Comparison of ENCODE assay signal across 8 mouse cellular contexts in the genomic region with DNA sequence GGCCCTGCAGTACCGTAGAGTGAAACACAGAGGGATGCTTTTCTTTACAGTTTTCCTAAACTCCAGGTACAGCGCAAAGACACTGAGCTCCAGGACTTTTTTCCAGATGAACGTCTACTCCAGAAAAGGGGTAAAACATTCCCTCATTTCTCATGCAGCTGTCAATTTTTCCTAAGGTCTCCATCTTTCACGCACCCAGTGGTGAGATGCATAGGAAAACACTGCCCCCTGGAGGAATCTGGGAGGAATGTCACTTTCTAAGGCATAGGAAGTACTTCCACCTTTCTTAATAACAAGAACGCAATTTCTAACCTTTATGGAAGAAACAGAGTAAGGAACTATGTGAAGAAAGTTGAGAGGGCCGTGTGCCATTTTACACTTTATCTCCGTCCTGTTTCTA.
DNase-seq lines count a peak whose midpoint lies in the region; ATAC-seq and TF ChIP-seq lines count a peak whose summit lies in the region.

No protein-coding gene starts in this region.

- no peaks in the 10 kb centered on the region for H3K9me3 ChIP-seq in embryonic facial prominence, embryonic 14.5 days (ENCODE audit: control insufficient read depth, low read length)
- no peaks in the 10 kb centered on the region for H3K9me3 ChIP-seq in lung, postnatal 0 days (ENCODE audit: low read length)

- no peak overlapping the region for H3K27ac ChIP-seq in embryonic facial prominence, embryonic 14.5 days (replicated peaks; ENCODE audit: low read depth, low read length)
- no peak overlapping the region for H3K27ac ChIP-seq in lung, postnatal 0 days (ENCODE audit: low read length)

- DNase-seq in heart, postnatal 4 days = peak; percentile 14
- DNase-seq in heart, adult 9 months (ENCODE audit: low spot score in 2 of 2) = no peak
- peak; percentile 12 for DNase-seq in thymus, postnatal 4 days
- no peak for DNase-seq in thymus, adult 18-20 months
- peak; percentile 66 for DNase-seq in embryonic facial prominence, embryonic 14.5 days (ENCODE audit: low spot score)
- DNase-seq in lung, postnatal 0 days (ENCODE audit: low spot score) = peak; percentile 56
- DNase-seq in urinary bladder, postnatal 10 days (ENCODE audit: low spot score) = no peak
- no peak for DNase-seq in spleen, adult 12 weeks (ENCODE audit: low spot score)

- 45% methylated on average over 7 of the region's 7 CpGs for WGBS in embryonic facial prominence, embryonic 14.5 days
- 44% methylated on average over 7 of the region's 7 CpGs for WGBS in lung, postnatal 0 days

- no peak overlapping the region for H3K4me3 ChIP-seq in embryonic facial prominence, embryonic 14.5 days (ENCODE audit: low read depth, low read length)
- H3K4me3 ChIP-seq in lung, postnatal 0 days (ENCODE audit: low read depth, low read length) = no peak overlapping the region

- no peak for ATAC-seq in embryonic facial prominence, embryonic 14.5 days (ENCODE audit: low read depth)
- ATAC-seq in lung, postnatal 0 days = no peak

- no peaks in the 10 kb centered on the region for H3K27me3 ChIP-seq in embryonic facial prominence, embryonic 14.5 days (replicated peaks; ENCODE audit: control insufficient read depth, insufficient read depth, low read length)
- H3K27me3 ChIP-seq in lung, postnatal 0 days (replicated peaks; ENCODE audit: insufficient read depth, low read length) = no peaks in the 10 kb centered on the region

- TF ChIP-seq CTCF in lung, postnatal 0 days (IDR thresholded peaks at IDR 0.05) = peak; percentile 81

- H3K4me1 ChIP-seq in embryonic facial prominence, embryonic 14.5 days (ENCODE audit: control insufficient read depth, insufficient read depth, low read length) = no peaks in the 10 kb centered on the region
- H3K4me1 ChIP-seq in lung, postnatal 0 days (ENCODE audit: insufficient read depth, low read depth, low read length) = no peaks in the 10 kb centered on the region

- H3K4me2 ChIP-seq in embryonic facial prominence, embryonic 14.5 days (ENCODE audit: low read depth, low read length) = no peak overlapping the region
- no peak overlapping the region for H3K4me2 ChIP-seq in lung, postnatal 0 days (replicated peaks; ENCODE audit: low read depth, low read length)

- no peaks in the 10 kb centered on the region for H3K36me3 ChIP-seq in embryonic facial prominence, embryonic 14.5 days (ENCODE audit: control insufficient read depth, insufficient read depth, low read length)
- no peaks in the 10 kb centered on the region for H3K36me3 ChIP-seq in lung, postnatal 0 days (ENCODE audit: insufficient read depth, low read length)

- no peak for TF ChIP-seq EP300 in lung, postnatal 0 days (IDR thresholded peaks at IDR 0.05)

- H3K9ac ChIP-seq in embryonic facial prominence, embryonic 14.5 days (ENCODE audit: low read depth, low read length) = no peak overlapping the region
- H3K9ac ChIP-seq in lung, postnatal 0 days (replicated peaks; ENCODE audit: low read depth) = no peak overlapping the region

Comparison
In these comparisons a context has a peak if more than half of its experiments do, and no peak if none do; other contexts are left out.
1. DNase-seq: peak in heart, postnatal 4 days (single experiment), thymus, postnatal 4 days (single experiment), embryonic facial prominence, embryonic 14.5 days (single experiment) and lung, postnatal 0 days (single experiment); none in heart, adult 9 months (0 of 2), thymus, adult 18-20 months (0 of 2), urinary bladder, postnatal 10 days (single experiment) and spleen, adult 12 weeks (single experiment).